Mouse (Mus musculus): Measurements from ENCODE around the gene Acvr1.

DNA sequence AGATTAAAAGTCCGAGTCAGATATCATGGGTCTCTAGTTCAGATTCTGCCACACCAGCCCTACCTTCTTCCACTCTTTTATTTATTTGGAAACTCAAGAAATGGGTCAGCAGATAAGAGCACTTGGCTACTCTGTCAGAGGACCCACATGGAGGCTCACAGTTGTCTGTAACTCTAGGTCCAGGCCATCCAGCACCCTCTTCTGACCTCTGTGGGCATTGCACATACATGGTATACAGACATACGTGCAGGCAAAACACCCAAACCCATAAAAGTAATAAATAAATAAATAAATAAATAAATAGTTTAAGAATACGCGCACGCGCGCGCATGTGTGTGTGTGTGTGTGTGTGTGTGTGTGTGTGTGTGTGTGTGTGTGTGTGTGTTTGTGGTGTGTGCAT, 47.9 kb upstream of the Acvr1 start:
- TF ChIP-seq CTCF (IDR thresholded peaks at IDR 0.05; ENCODE audit: borderline replicate concordance, insufficient read depth, low read depth, low read length) (no peak), POLR2A (IDR thresholded peaks at IDR 0.05; ENCODE audit: borderline replicate concordance, insufficient read depth, low read length) (no peak)
